Mouse (Mus musculus) heart, postnatal 0 days (tissue): Measurements from ENCODE around the gene Casc3. TPM values are rescaled to one million over a fixed set of nuclear protein-coding genes. Genes with fewer than 3 reads are reported as not detected.

ENCODE experiments used
- ATAC-seq: fragments of 200-750 bp; cut with Nextera tagmentation; 2 replicates; pipeline ENCODE4 v1.8.0; 2017; ENCODE audit warnings: low read depth, moderate number of reproducible peaks, moderate library complexity; ENCODE audit not compliant: insufficient read depth
- DNase-seq: peaks from one replicate; pipeline ENCODE4 v3.0.0-alpha.2; 2016; ENCODE audit warnings: low spot score
- H3K27ac ChIP-seq: fragments of 300-500 bp; sonication (generic); 2 replicates; pipeline ENCODE4 v1.5.1; 2014; ENCODE audit warnings: low read depth, mild to moderate bottlenecking
- H3K27me3 ChIP-seq: fragments of 300-500 bp; sonication (generic); 2 replicates; pipeline ENCODE4 v1.6.1; 2014; ENCODE audit warnings: low read length, mixed read lengths; ENCODE audit not compliant: control insufficient read depth, insufficient read depth
- H3K36me3 ChIP-seq: fragments of 300-500 bp; sonication (generic); replicated peaks from 2 replicates; pipeline ENCODE4 v1.6.1; 2014; ENCODE audit warnings: low read length, mixed read lengths; ENCODE audit not compliant: control insufficient read depth, insufficient read depth
- H3K4me1 ChIP-seq: fragments of 300-500 bp; sonication (generic); 2 replicates; pipeline ENCODE4 v1.6.1; 2014; ENCODE audit warnings: antibody characterized with exemption; ENCODE audit not compliant: control insufficient read depth, insufficient read depth
- H3K4me2 ChIP-seq: fragments of 300-500 bp; sonication (generic); 2 replicates; pipeline ENCODE4 v1.6.1; 2014; ENCODE audit warnings: low read depth, mild to moderate bottlenecking, low read length, moderate library complexity
- H3K4me3 ChIP-seq: fragments of 300-500 bp; sonication (generic); 2 replicates; pipeline ENCODE4 v1.5.1; 2014; ENCODE audit warnings: low read depth, low read length
- H3K9ac ChIP-seq: fragments of 300-500 bp; sonication (generic); replicated peaks from 2 replicates; pipeline ENCODE4 v1.6.1; 2014; ENCODE audit warnings: low read depth, low read length, mixed read lengths
- H3K9me3 ChIP-seq: fragments of 300-500 bp; sonication (generic); replicated peaks from 2 replicates; pipeline ENCODE4 v1.6.1; 2016; ENCODE audit warnings: low read length; ENCODE audit not compliant: control insufficient read depth
- CTCF ChIP-seq: IDR thresholded peaks from 2 replicates; pipeline ENCODE4 v1.5.1; 2016; ENCODE audit warnings: antibody characterized with exemption, control low read depth, low read depth
- EP300 ChIP-seq: IDR thresholded peaks from 2 replicates; pipeline ENCODE4 v1.6.1; 2016; ENCODE audit warnings: antibody characterized with exemption, low read depth
- WGBS: fragments of 180-500 bp; shearing (Covaris S2); extraction: QIAGEN DNeasy Blood & Tissue Kit; methylation state at CpG from one replicate; pipeline ENCODE4 v1.1.7; 2014; 5-methylcytosine and 5-hydroxymethylcytosine counted together
- polyA plus RNA-seq: library from polyadenylated mRNA; unstranded; fragments of >200 nt; fragmentation: Nextera tagmentation; extraction: Ambion mirVana; gene quantifications from 2 replicates; pipeline ENCODE4 v1.2.1, GENCODE M21; 2015
- total RNA-seq: library from RNA; depleted of rRNA; stranded (reverse); fragments of >200 nt; gene quantifications from 2 replicates; pipeline ENCODE4 v1.2.3, GENCODE M21; 2014; ENCODE audit warnings: low replicate concordance

Casc3 gene
- total and polyA plus RNA-seq, 2 experiments from 2014 or later: 6.8 to 11.9 TPM

GRCm38 (mm10) chr11:98785772-98786281, 18.9 kb upstream of the Casc3 start:
- H3K27me3 ChIP-seq: no peaks in the 10 kb centered on the region
- peaks cover 58% of the 10 kb centered on the region for H3K4me1 ChIP-seq
- H3K9me3 ChIP-seq: no peaks in the 10 kb centered on the region
- under 1% methylated on average over 12 of the region's 12 CpGs for WGBS
- H3K27ac ChIP-seq: peak overlapping the region; percentile 99
- TF ChIP-seq CTCF (peak; percentile 56), EP300 (peak; percentile 57; the same call in 1 of the 2 replicates)
- H3K4me3 ChIP-seq: peak overlapping the region; percentile 28
- peak; percentile 97 for DNase-seq
- H3K4me2 ChIP-seq: peak overlapping the region; percentile 59
- peak overlapping the region; percentile 62 for H3K9ac ChIP-seq
- ATAC-seq: peak; percentile 38
- no peaks in the 10 kb centered on the region for H3K36me3 ChIP-seq

GRCm38 (mm10) chr11:98786359-98787214, 18.1 kb upstream of the Casc3 start:
- TF ChIP-seq CTCF (peak; percentile 91), EP300 (peak; percentile 84)
- DNase-seq (peak; percentile 97), ATAC-seq (peak; percentile 77)
- under 1% methylated on average over 13 of the region's 15 CpGs for WGBS
- Histone ChIP-seq H3K27ac (peak overlapping the region; percentile 99), H3K9ac (peak overlapping the region; percentile 62), H3K27me3 (no peaks in the 10 kb centered on the region), H3K4me2 (peak overlapping the region; percentile 59), H3K36me3 (no peaks in the 10 kb centered on the region), H3K9me3 (no peaks in the 10 kb centered on the region), H3K4me1 (peaks cover 57% of the 10 kb centered on the region), H3K4me3 (peak overlapping the region; percentile 28)

GRCm38 (mm10) chr11:98787229-98787628, 17.5 kb upstream of the Casc3 start:
- Histone ChIP-seq H3K36me3 (no peaks in the 10 kb centered on the region), H3K27me3 (no peaks in the 10 kb centered on the region), H3K4me2 (peak overlapping the region; percentile 59; the same call in 1 of the 2 replicates), H3K4me3 (no peak overlapping the region), H3K9ac (0 out of 2 replicates have a peak overlapping the region, but pooled peaks have one; percentile 2), H3K4me1 (peaks cover 51% of the 10 kb centered on the region), H3K27ac (peak overlapping the region; percentile 99), H3K9me3 (no peaks in the 10 kb centered on the region)
- TF ChIP-seq CTCF (peak; percentile 22), EP300 (peak; percentile 22; the same call in 1 of the 2 replicates)
- ATAC-seq (peak; percentile 21), DNase-seq (no peak)
- 13% methylated on average over 7 of the region's 7 CpGs for WGBS

- no peaks in the 10 kb centered on the region for H3K36me3 ChIP-seq
- peaks cover 46% of the 10 kb centered on the region for H3K4me1 ChIP-seq
- H3K9me3 ChIP-seq: no peaks in the 10 kb centered on the region
- no peaks in the 10 kb centered on the region for H3K27me3 ChIP-seq
- no peak overlapping the region for H3K9ac ChIP-seq
- peak overlapping the region; percentile 59; the same call in 1 of the 2 replicates for H3K4me2 ChIP-seq
- WGBS: 68% methylated on average over 1 of the region's 1 CpGs
- ATAC-seq (no peak), DNase-seq (no peak)
- peak overlapping the region; percentile 99 for H3K27ac ChIP-seq
- H3K4me3 ChIP-seq: no peak overlapping the region
- peak; percentile 57 for TF ChIP-seq CTCF
- TF ChIP-seq EP300: no peak
Measured at GRCm38 (mm10) chr11:98787691-98788090, 17.0 kb upstream of the Casc3 start.

DNA sequence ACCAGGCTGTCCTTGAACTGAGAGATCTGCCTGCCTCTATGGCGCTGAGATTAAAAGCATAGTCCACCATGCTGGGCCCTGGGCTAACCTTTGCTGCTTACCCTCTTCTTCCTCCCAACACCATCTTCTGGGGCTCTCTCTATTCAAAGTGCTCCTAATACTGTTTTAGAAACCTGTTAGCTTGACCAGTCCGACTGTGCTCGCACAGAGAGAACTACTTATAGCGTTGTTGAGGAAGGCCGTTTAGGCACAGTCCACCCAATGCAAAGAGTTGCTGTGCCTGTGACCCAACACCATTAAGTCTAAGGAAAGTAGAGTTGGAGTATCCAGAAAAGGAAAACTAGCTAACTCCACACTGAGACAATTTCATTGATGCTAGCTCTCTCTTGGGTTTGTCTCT, 16.6 kb upstream of the Casc3 start:
- H3K9me3 ChIP-seq: no peaks in the 10 kb centered on the region
- peak overlapping the region; percentile 99 for H3K27ac ChIP-seq
- TF ChIP-seq EP300 (no peak), CTCF (no peak)
- no peaks in the 10 kb centered on the region for H3K36me3 ChIP-seq
- H3K4me3 ChIP-seq: no peak overlapping the region
- ATAC-seq (no peak), DNase-seq (no peak)
- no peaks in the 10 kb centered on the region for H3K27me3 ChIP-seq
- peaks cover 42% of the 10 kb centered on the region for H3K4me1 ChIP-seq
- WGBS: 88% methylated on average over 5 of the region's 5 CpGs
- no peak overlapping the region for H3K9ac ChIP-seq
- 0 out of 2 replicates have a peak overlapping the region, but pooled peaks have one; percentile 97 for H3K4me2 ChIP-seq
